Mouse (Mus musculus) spleen, postnatal 10 days (tissue): ENCODE data around the gene Pigk.

Experiments
- DNase-seq, 2 experiments: peaks; one replicate each; pipeline ENCODE4 v3.0.0; 2021 to 2022; ENCODE audit warnings: low spot score in 2 of 2

Gene Pigk

DNA sequence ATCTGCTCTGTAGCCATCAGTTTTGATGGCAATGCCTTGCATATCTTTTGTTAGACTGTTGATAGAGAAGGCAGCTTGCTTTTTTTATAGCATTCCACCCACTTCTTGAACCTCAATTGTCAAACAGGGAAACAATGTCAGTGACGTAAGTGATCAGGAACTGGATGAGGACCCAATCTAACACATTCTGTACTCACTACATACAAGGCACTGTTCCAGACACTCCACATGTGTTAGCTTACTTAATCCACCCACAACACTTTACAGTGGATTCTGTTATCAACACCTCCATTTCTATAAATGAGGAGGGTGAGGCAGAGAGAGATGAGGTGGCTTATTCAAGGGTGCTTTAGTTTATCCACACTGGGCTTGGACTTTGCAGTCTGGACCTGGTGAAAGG, 124.0 kb downstream of the Pigk start:
- DNase-seq = no peak

GRCm38 (mm10) chr3:152841264-152841663, 127.4 kb downstream of the Pigk start:
- no peak for DNase-seq

GRCm38 (mm10) chr3:152842648-152843047, 128.7 kb downstream of the Pigk start:
- no peak for DNase-seq

DNA sequence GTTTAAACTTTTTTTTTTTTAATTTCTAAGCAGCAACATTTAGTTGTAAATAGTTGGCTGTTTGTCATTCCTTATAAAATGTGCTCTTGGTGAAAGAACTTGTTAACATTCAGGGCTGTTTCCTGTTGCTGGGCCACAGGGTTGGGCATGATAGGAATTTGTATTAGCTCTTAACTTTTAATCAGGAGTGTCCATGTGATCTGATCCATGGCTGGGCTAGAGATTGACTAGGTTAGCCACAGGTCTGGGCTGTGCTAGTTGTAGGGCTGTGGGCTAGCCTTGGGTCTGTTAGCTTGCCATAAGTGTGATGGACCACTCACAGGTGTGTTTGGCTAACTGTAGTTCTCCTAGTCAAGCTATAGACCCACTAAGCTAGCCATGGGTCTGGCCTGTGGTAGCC, 130.0 kb downstream of the Pigk start:
- no peak for DNase-seq

DNA sequence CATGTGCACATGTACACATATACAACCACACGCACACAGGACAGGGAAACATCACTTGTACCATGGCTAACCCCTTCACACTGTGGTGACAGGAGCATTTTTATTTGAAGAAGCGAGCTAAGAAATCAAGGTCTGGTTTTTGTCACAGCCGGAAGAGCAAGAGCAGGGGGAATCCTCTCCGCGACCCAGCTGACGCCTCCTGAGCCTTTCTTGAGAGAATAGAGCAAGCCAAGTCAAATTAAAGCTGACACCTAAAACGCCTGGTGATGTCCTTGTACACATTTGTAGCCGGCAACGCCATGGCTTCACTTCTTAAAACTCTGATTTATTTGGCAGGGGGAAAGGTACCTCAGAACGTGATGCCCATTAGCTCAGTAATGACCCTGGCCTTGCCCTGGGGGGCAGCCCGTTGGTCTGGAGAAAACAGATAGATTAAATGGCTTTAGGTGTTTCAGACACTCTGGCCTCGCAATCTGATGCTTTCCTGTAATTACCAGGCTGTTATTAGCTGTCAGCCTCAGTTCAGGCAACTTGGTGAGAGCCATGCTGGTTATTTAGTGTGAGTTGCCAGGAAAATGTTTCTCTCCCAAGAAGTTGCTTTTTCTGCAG, 141.2 kb downstream of the Pigk start:
- no peak for DNase-seq

DNA sequence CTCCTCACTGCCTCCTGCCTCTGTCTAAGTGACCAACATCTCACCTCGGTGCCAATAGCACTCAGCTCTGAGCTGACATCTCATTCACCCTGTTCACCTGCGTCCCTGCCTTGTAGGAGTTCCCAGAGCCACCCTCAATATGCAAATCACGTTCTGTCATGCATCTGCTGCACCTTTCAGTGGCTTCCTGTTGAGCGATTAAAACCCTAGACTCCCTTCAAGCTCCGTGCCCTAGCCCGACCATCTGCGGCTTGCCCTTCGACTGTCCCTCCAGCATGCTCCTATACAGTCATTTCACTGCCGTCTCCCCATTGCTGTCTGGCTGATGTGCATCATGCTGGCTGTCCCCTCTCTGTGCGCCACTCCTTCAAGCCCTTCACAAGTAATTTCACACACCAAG, 142.2 kb downstream of the Pigk start:
- no peak for DNase-seq

GRCm38 (mm10) chr3:152861450-152861849, 147.6 kb downstream of the Pigk start:
- no peak for DNase-seq

DNA sequence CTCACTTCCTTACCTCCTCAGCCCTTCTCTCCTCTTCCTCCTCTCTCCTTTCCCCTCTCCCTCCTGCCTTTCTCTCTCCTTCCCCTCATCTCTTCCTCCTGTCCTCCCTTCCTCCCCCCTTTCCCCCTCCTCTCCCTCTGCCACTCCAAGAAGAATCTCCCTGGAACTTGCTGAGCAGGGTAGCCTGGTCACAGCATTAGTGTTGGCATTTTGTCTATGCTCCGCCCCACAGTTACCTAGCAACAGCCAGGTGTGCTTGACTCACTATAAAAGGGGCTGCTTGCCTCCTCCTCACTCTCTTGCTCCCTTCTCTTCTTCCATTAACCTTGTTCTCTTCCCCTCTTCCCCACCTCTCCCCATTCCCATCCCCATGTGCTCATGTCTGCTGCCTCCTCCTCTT, 148.1 kb downstream of the Pigk start:
- no peak for DNase-seq

GRCm38 (mm10) chr3:152866035-152866965, 152.4 kb downstream of the Pigk start:
- no peak for DNase-seq

- DNase-seq = no peak
These were observed 154.0 kb downstream of the Pigk start for GRCm38 (mm10) chr3:152867654-152868525.

DNA sequence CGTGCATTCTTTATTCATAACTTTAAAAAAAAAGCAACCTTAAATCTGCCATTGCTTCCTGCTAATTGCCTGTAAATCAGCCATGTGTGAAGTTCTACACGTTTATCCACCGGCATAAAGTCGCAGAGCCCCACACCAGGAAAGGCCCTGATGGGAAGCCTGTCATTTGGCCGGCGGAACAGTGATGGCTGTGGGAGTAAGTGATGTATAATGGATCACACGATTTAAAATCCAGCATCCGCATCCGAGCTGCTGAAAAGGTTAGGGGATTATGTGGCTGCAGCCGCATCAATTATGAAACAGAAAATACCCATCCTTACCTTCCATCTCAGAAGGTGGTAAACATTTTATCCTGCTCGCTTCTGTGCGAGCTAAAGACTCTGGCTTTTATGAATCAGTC, 158.2 kb downstream of the Pigk start:
- no peak for DNase-seq

DNA sequence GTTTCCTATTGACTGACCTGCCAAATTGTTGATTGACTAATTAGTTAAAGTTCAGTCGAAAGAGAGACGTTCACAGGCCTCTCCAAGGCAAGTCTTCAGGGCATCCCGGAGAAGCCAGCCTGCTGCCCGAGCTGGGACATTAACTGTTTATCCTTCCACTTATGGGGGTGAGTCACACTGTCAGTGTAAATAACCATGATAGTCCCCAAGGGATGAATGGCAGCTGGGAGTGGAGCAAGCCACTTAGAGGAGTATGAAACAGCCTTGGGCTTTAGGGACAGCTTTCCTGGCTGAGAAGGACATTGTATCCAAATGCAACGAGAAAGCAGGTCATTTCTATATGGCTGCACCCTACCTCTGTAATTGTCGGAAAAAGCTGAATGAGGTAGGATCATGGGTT, 158.7 kb downstream of the Pigk start:
- DNase-seq = no peak

DNA sequence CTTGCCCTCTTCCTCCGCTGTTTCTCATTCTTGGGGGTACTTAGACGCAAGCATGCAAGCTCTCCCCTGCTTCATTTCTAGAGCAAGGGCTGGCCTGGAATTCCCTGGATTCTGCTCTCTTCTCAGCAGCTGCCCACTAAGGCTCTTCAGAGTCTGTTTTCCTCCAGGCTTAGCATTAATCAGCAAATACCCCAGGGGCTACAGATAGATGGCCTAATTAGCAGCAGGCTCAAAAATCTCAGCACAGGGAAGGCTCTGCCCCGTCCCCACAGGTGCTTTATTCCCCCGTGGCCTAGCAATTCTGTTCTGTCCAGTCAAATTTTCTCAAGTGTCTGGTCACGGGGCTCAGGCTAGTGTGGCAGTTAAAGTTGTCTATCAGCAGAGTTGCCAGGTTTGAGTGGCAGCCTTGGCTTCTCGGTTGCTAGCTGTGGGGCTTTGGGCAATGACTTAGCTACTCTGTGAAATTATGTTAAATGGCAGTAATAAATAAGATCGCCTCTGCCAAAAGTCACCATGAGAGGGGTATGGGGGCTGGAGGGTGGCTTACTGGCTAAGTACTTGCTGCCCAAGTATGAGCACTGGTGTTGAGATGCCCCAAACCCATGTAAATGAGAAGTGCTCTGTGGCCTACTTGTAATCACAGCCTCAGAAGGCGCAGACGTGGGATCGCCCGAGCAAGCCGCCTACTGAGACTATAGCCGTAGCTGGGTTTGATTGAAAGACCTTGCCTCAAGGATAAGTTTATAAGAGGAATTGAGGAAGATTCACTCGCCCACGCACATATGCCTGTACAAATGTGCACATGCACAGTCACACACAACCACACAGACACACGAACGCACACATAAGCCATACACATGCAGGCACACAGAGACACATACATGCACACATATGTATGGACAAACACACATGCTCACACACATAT, 160.8 kb downstream of the Pigk start:
- no peak for DNase-seq

- DNase-seq = no peak
These were observed 161.9 kb downstream of the Pigk start for GRCm38 (mm10) chr3:152875723-152876290.

DNA sequence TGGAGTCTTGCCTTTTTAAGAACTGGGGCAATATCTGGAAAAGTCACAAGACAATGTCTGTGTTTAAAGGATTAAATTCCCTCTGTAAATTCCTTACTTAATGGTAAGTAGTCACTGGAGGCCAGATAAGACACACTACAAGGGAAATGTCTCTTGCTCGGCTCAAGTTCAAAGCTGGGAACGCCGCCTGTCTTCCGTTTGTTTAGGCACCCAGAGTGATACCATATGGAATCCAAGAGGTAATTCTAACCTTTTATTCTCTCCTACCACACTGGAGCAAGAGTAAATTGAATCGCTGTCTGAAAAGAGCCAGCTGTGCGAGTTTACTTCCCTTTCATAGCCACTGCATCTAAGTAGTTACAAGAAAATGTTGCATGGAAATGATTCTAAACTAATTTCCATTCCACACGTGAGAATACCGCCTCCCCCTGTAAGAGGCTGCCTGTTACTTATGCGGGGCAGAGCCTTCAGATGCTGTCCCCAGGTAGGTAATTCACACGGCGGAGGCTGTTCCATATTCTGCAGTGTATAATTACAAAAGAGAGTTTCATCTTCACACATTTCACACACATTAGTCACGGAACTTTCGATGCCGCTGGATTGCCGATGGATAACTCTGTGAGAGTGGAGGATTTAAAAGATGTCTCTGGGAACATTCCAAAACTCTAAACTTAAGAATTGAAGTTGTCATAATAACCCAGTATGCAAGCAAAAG, 166.4 kb downstream of the Pigk start:
- no peak for DNase-seq

DNA sequence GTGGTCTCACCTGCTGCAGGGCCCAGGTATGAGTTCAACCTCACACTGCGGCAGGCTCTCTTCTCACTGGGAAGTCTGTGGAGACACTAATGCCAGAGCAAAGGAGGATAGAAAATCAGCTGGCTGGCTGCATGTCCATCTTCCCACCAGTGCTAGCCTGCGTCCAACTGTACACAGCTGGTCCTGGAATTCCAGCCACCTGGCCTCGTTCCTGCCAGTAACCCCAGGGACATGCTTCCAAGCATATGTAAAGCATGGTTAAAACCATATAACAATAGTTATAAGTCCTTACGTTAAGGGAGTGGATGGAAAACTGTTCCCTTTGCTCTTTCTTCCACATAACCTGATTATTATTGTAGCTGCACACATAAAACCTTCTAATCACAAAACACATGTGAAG, 167.8 kb downstream of the Pigk start:
- no peak for DNase-seq

- DNase-seq = no peak
These were observed 169.7 kb downstream of the Pigk start for GRCm38 (mm10) chr3:152883556-152883955.

- no peak for DNase-seq
These were observed 172.8 kb downstream of the Pigk start for GRCm38 (mm10) chr3:152886749-152887148.

DNA sequence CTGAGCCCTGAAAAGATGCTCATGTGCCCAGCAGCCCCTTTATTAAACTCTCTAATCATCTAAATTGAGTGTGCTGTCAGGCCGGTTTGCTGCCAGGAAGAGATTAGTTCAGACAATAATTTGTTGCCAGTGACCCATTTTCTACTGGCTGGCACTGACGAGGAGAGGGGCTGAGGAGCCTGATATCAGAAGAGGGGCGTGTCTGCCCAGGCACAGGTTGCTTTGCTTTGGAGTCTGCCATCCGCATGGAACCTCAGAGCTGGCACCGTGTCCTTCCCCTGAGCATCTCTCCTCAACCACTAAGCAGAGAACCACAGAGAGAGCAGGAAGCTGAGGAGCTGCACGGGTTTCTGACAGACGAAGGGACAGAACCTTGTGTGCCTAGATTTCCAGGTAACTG, 174.2 kb downstream of the Pigk start:
- DNase-seq = no peak

DNA sequence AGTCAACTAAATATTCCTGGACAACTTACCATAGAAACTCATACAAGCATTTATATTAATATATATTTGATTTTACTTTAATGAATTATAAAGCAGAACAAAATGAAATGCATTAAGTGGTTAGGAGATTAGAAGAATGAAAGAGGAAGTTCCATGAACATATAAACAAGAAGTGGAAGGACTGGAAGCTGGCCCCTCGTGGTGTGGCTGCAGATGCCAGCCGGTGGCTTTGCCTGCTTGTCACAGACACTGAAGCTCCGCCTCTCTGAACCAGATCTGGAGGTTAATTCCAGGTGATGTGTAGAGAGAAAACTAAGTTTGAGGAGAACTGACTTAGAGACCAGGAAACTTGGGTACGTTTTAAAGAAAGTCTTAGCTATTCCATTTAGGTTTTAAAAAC, 181.0 kb downstream of the Pigk start:
- DNase-seq = no peak
